Mouse (Mus musculus) kidney, postnatal 14 days (tissue): ENCODE data around the gene Creb5.
"Not testable (repeated sequence)": the region's sequence is repeated elsewhere in the genome, so short reads cannot be mapped to it uniquely, and the experiment has no call there.

Source experiments
- DNase-seq: peaks from one replicate; pipeline ENCODE4 v3.0.0; 2022; ENCODE audit warnings: mixed read lengths

The Creb5 gene

GRCm38 (mm10) chr6:53337398-53337797 lies 50.3 kb downstream of the Creb5 start:
- no peak for DNase-seq

- peak; percentile 4 for DNase-seq
Observed at GRCm38 (mm10) chr6:53352311-53352960, 65.4 kb downstream of the Creb5 start.

- DNase-seq = no peak
Observed at GRCm38 (mm10) chr6:53356328-53356727, 69.3 kb downstream of the Creb5 start.

DNA sequence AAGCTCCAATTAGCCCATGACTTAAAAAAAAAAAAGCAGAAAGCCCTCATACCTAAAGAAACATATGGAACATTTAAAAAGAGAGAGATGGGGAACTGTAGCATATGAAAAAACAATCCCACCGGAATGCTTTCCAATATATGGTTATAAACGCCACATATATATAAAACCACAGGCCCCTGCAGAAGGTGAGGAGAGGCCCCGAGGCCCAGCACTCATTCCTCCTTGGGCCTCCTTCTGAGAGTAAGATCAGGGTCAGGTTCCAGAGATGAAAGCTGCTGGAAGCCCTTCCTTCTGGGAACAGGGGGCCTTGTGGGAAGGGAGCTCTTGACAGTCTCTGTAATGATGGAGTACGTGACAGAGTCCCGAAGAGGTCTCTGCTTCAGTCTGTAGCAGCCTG lies 76.5 kb downstream of the Creb5 start:
- DNase-seq = no peak

DNA sequence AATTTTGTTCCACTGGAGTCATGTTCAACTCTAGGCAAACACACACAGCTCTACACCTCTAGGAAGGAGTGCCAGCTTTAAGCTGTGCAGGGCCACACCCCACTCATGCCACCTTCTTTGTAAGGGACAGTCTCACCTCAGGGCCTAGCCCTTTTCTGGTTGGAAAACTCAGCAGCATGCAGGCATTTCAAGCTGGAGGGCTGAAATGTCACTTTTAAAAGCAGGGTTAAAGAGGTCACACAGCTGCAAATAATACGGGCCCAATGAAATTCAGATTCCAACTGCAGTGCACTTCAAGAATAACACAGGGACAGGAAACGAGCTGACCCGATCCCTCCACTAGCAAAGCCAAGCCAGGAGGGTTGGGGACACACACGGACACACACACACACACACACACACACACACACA lies 76.9 kb downstream of the Creb5 start:
- DNase-seq = peak; percentile 43

DNA sequence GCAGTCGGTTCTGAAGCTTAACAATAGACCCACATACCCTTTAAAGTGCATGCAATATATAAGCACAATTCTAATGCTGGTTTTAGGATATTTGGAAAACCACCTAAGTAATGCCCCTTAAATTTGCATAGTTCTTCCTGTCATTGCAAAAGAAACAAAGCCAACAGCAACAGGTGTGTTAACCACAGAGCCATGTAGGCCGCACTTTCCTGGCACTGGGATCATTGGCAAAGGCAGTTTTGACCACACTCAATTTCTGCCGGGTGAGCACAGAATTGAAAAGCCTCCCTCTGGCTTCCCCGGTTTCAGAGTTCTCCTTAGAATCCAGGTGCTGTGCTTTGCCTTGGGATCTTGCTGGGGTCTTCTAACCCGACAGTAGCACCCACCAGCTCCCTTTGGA lies 82.1 kb downstream of the Creb5 start:
- no peak for DNase-seq

DNA sequence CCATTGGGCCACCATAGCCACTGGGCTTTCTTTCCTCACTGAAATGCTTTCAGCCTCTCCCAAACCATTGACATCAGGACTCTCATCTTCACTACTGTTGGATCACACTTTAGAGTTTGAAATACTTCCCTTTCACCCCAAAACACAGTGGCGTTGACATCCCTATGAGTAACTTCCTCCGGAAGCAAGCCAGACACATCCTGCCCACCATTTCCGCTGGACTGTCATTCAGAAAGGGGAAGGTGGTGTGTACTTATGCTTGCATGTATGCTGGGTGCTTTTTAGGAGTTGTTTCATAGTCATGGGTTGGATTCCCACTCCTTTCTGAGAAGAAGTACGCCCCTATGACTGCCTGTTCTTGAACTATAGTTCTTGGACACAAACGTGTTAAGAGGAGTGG lies 82.9 kb downstream of the Creb5 start:
- no peak for DNase-seq

DNA sequence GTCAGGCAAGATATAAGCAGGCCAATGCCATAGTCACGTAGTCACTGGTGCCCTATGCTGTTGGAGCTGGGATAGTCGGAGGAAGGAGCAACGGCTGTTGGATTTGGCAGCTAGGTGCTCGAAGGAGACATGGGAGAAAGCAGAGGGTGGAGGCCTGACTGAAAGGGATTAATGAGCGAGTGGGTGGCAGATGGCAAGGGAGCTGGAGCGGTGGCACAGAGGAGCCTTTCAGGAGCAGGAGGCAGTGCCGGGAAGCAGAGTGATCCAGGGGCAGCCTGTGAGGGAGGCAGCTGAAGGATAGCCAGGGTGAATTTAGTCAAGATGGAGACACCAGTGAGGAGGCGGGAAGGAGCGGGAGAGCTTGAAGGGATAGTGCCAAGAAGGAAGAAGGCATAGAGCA lies 84.9 kb downstream of the Creb5 start:
- DNase-seq = no peak

GRCm38 (mm10) chr6:53374315-53374941 lies 87.4 kb downstream of the Creb5 start:
- no peak for DNase-seq

DNA sequence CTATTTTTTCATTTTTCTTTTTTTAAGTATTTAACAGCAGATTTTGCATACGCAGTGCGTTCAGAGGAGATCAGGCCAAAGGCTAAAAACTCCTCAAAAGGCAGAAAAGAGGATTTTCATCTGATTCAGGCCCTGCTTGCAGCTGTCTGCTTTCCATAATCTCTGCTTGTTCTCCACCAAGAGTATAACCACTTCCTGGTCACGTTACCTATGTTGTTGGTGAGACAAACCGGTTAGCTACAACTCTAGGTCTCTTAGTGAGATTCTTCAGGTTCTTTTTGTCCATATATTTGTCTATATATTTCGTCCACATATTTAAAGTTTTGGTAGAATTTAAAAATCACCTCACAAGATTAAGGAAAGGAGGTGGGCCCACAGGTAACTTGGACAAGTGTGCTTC lies 102.2 kb downstream of the Creb5 start:
- no peak for DNase-seq

DNA sequence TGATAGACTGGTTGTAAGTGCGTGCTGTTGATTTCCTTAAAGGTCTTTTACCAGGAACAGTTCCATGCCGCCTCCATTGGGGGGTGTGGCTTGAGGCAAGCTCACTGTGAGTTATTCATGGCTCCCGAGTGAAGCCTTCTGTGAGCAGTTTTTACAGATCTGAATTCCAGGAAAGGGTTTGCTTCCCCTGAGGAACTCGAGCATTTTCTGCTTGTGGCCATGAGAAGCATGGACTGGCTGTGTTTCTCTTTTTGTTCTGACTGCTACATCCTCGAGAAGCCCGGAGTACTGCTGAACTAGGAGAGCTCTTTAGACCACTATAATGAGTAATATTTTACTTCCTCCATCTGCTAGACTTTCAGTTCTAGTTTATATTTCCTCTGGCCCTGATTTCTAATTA lies 103.3 kb downstream of the Creb5 start:
- peak; percentile 53 for DNase-seq

GRCm38 (mm10) chr6:53394026-53394425 lies 107.0 kb downstream of the Creb5 start:
- DNase-seq = no peak

- no peak for DNase-seq
Observed at GRCm38 (mm10) chr6:53395208-53395607, 108.1 kb downstream of the Creb5 start.

- no peak for DNase-seq
Observed at GRCm38 (mm10) chr6:53396421-53396820, 109.4 kb downstream of the Creb5 start.

- no peak for DNase-seq
Observed at GRCm38 (mm10) chr6:53397797-53398196, 110.7 kb downstream of the Creb5 start.

DNA sequence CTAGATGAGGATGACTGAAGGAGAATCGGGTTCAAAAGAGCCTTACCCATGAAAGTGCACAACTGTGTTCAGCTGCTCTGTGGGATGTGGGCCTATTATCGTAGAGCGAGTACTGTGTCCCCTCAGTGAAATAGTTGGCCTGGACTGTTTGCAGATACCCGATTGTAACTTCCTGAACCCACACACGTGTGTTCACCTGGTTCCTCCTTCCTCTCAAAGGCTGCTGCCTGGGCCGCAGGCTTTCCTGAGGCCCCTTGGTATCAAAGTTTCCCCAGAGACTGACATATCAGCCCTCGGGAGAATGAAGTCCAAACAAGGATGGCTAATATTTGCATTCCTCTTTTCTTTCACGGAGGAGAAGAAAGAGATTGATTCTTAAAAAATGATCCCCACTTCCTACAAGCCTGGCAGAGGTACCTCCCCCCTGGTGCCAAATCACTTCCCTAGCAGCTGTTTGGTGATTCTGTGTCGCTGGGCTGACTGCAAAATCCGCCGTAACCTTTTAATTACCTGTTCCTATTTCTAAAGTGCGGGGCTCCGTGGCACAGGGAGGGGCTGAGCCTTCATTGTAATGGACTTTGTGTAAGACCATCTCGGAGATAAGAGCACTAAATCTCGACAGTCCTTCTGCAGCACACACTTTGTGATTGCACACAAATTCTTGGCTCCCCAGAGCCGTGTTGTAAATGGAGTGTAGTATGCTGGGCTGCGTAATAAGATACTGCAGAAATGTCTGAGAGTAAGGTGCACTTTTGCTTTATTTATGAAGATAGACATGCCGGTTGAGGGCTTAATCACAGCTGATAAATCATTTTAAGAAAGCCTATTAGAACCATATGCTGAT lies 111.4 kb downstream of the Creb5 start:
- no peak for DNase-seq

DNA sequence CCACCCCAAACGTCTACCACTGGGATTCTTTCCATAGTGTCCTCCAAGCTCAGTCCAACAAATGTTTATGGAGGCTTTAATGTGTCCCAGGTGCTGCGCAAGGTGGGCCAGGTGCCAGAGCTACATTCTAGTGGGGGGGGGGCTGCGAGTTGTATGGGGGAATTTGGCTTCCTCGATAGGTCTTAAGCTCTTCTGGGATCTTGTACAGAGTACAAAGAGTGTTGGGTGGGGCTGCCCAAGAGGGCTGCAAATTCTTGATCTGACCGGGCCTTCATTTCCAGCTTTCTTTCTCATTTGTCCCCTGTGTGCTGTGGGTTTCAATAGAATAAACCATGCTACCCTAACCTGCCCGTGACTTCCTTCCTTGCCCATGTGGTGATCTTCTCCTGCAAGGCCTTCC lies 114.3 kb downstream of the Creb5 start:
- no peak for DNase-seq

DNA sequence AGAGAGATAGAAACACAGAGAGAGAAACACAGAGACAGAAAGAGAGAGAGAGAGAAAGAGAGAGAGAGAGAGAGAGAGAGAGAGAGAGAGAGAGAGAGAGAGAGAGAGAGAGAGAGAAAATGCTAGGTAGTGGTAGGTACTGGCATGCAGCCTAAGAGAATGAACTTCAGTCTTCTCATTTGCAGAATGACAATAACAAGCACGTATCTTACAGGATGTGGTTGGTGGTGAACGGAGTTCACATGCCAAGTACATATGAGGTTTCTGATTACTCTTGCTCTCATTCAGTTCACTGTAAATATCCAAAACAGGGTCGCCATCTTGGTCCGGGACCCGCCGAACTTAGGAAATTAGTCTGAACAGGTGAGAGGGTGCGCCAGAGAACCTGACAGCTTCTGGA lies 115.5 kb downstream of the Creb5 start:
- not testable (repeated sequence) for DNase-seq

- no peak for DNase-seq
Observed at GRCm38 (mm10) chr6:53409183-53409582, 122.1 kb downstream of the Creb5 start.

DNA sequence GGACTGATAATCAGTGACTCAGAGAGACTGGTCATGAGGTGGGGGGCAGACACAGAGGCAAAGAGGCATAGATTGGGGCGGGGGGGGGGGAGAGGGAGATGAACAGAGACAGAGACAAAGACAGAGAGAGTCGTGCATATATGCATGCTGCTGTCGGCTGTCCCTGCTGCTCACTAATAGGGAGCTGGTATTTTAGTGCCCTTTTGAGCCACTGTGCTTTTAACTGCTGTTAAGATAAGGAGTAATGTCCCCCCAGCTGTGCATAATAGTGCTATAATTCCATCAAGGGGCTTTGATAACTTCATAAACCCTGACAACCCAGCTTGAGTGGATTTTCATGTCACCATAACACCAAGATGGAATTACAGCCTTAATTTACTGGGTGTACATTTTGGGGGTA lies 134.3 kb downstream of the Creb5 start:
- no peak for DNase-seq

- DNase-seq = no peak
Observed at GRCm38 (mm10) chr6:53429368-53429767, 142.3 kb downstream of the Creb5 start.

DNA sequence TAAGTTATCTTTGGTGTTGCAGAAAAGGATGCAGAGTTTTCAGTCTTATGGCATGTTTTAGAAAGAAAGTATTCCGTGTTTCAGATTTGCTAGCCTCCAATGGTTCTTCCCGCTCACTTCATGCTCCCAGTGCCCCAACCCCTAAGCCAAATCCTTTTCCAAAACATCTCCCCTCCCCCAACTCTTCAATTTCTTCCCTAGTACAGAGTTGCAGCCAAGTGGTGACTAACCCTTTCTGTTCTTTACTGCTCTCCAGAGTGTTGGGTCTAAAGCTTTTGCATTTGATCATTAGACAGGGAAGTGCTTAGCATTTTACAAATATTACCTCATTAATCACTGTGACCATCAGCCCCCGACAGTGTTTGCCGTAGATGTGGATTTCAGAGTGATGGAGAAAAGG lies 142.8 kb downstream of the Creb5 start:
- DNase-seq = no peak

DNA sequence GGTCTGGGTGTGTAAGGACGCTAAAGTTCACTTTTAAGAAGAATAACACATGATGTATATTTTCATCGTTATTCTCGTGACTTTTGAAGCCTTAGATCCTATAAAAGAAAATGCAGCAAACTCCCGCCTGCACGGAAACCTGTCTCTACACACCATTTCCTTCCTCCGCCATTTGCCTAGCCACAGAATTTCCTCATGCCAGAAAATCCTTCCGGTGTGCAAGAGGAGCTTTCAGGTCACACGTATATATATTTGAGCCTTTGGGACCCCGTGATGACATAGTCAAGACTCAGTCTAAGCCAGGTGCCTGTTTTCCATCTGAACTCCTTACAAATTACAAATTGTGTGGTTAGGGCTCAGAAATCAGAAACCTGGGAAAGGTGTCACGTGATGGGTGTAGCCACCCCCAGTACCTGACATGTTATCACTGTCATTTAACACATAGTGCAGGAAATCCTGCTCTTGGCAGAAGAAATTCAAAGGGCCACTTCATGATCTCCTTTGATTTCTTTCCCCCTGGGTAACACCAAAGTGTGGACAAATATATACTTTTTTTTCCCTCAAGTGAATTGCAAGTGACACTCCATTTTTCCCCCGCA lies 158.9 kb downstream of the Creb5 start:
- no peak for DNase-seq

GRCm38 (mm10) chr6:53447479-53447878 lies 160.4 kb downstream of the Creb5 start:
- no peak for DNase-seq
